Mouse (Mus musculus) liver, embryonic 16.5 days (tissue): ENCODE results near the gene Prdm10. TPM values are rescaled to one million over a fixed set of nuclear protein-coding genes. Genes with fewer than 3 reads are reported as not detected.

Experiments
- ATAC-seq: fragments of 200-750 bp; cut with Nextera tagmentation; 2 replicates; pipeline ENCODE4 v1.8.0; 2017; ENCODE audit warnings: low read depth, mild to moderate bottlenecking, moderate number of reproducible peaks, moderate library complexity
- H3K27ac ChIP-seq: fragments of 300-500 bp; sonication (generic); 2 replicates; pipeline ENCODE4 v1.5.1; 2014; ENCODE audit warnings: mild to moderate bottlenecking, low read length
- H3K27me3 ChIP-seq: fragments of 300-500 bp; sonication (generic); 2 replicates; pipeline ENCODE4 v1.6.1; 2014; ENCODE audit warnings: low read depth, low read length, mixed read lengths; ENCODE audit not compliant: control insufficient read depth, insufficient read depth
- H3K36me3 ChIP-seq: fragments of 300-500 bp; sonication (generic); 2 replicates; pipeline ENCODE4 v1.6.1; 2014; ENCODE audit warnings: mild to moderate bottlenecking; ENCODE audit not compliant: control insufficient read depth, insufficient read depth
- H3K4me1 ChIP-seq: fragments of 300-500 bp; sonication (generic); 2 replicates; pipeline ENCODE4 v1.6.1; 2014; ENCODE audit warnings: low read depth, low read length, mixed read lengths; ENCODE audit not compliant: control insufficient read depth
- H3K4me2 ChIP-seq: fragments of 300-500 bp; sonication (generic); 2 replicates; pipeline ENCODE4 v1.6.1; 2014; ENCODE audit warnings: low read depth, low read length, mixed read lengths
- H3K4me3 ChIP-seq: fragments of 300-500 bp; sonication (generic); 2 replicates; pipeline ENCODE4 v1.5.1; 2014; ENCODE audit warnings: low read depth, mild to moderate bottlenecking, low read length
- H3K9ac ChIP-seq: fragments of 300-500 bp; sonication (generic); 2 replicates; pipeline ENCODE4 v1.6.1; 2014; ENCODE audit warnings: low read depth, low read length
- H3K9me3 ChIP-seq: fragments of 300-500 bp; sonication (generic); replicated peaks from 2 replicates; pipeline ENCODE4 v1.6.1; 2016; ENCODE audit warnings: low read length; ENCODE audit not compliant: control insufficient read depth
- WGBS: fragments of 180-500 bp; shearing (Covaris S2); extraction: QIAGEN DNeasy Blood & Tissue Kit; methylation state at CpG from one replicate; pipeline ENCODE4 v1.1.7; 2014; ENCODE audit not compliant: insufficient replicate concordance; 5-methylcytosine and 5-hydroxymethylcytosine counted together
- polyA plus RNA-seq: library from polyadenylated mRNA; unstranded; fragments of >200 nt; fragmentation: Nextera tagmentation; extraction: Ambion mirVana; gene quantifications from 2 replicates; pipeline ENCODE4 v1.2.1, GENCODE M21; 2015

Prdm10 gene
- polyA plus RNA-seq, 1 experiment from 2014 or later: 3.1 TPM

- no peak for ATAC-seq
- Histone ChIP-seq H3K4me3 (no peak overlapping the region), H3K27me3 (no peaks in the 10 kb centered on the region), H3K4me2 (no peak overlapping the region), H3K4me1 (peaks cover 12% of the 10 kb centered on the region), H3K9ac (no peak overlapping the region), H3K9me3 (no peaks in the 10 kb centered on the region), H3K27ac (no peak overlapping the region), H3K36me3 (peaks cover 38% of the 10 kb centered on the region)
- 67% methylated on average over 1 of the region's 1 CpGs for WGBS
Measured at GRCm38 (mm10) chr9:31418821-31419220, 138.5 kb downstream of the Prdm10 start.

DNA sequence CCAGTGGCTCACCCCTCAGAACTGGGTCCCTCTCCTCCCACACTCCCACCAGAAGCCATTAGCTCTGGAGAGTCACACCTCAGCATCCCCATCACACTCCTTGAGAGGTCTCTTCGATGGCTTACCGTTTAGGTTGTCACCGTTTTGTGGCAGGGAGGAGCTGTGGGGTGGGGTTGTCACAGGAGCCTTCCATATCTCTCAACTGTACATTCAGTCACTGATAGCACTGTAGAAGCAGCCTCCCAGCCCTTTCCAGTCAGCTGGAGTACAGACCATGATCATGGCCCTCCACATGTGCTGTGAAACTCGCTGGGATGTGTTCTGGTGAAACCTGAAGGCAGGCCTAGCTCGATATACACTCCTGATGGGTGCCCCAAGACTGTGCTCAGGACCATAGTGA, 141.8 kb downstream of the Prdm10 start:
- peak overlapping the region; percentile 25; the same call in 1 of the 2 replicates for H3K27ac ChIP-seq
- peaks cover 18% of the 10 kb centered on the region for H3K36me3 ChIP-seq
- H3K4me1 ChIP-seq: peaks cover 12% of the 10 kb centered on the region
- H3K4me2 ChIP-seq: peak overlapping the region; percentile 41
- no peaks in the 10 kb centered on the region for H3K9me3 ChIP-seq
- peak; percentile 95 for ATAC-seq
- no peak overlapping the region for H3K4me3 ChIP-seq
- 34% methylated on average over 5 of the region's 5 CpGs for WGBS
- H3K27me3 ChIP-seq: no peaks in the 10 kb centered on the region
- peak overlapping the region; percentile 22; the same call in 1 of the 2 replicates for H3K9ac ChIP-seq

- Histone ChIP-seq H3K4me2 (no peak overlapping the region), H3K9ac (no peak overlapping the region), H3K27me3 (no peaks in the 10 kb centered on the region), H3K27ac (no peak overlapping the region), H3K9me3 (no peaks in the 10 kb centered on the region), H3K4me1 (no peaks in the 10 kb centered on the region), H3K36me3 (no peaks in the 10 kb centered on the region), H3K4me3 (no peak overlapping the region)
- 72% methylated on average over 7 of the region's 7 CpGs for WGBS
- no peak for ATAC-seq
Measured at GRCm38 (mm10) chr9:31428971-31429370, 148.6 kb downstream of the Prdm10 start.

GRCm38 (mm10) chr9:31430011-31430410, 149.7 kb downstream of the Prdm10 start:
- Histone ChIP-seq H3K27ac (no peak overlapping the region), H3K9me3 (no peaks in the 10 kb centered on the region), H3K4me2 (no peak overlapping the region), H3K4me1 (no peaks in the 10 kb centered on the region), H3K4me3 (no peak overlapping the region), H3K9ac (no peak overlapping the region), H3K36me3 (no peaks in the 10 kb centered on the region), H3K27me3 (no peaks in the 10 kb centered on the region)
- no peak for ATAC-seq
- 50% methylated on average over 9 of the region's 9 CpGs for WGBS

Other genes with a start within 250 kb of the Prdm10 start
- gene Zbtb44, start 249.9 kb upstream of the Prdm10 start, polyA plus RNA-seq: 5.8 and 6.3 TPM in 2 replicates
- 0.51 and 1.0 TPM in 2 replicates for gene St14, start 148.7 kb upstream of the Prdm10 start, polyA plus RNA-seq
- gene Aplp2, start 68.7 kb upstream of the Prdm10 start, polyA plus RNA-seq: 194 and 198 TPM in 2 replicates
- 4.6 and 5.5 TPM in 2 replicates for gene Nfrkb, start 105.7 kb downstream of the Prdm10 start, polyA plus RNA-seq
- 0.57 TPM in 1 of 2 replicates, not detected in the other for gene Tmem45b, start 183.9 kb downstream of the Prdm10 start, polyA plus RNA-seq